Mouse (Mus musculus) Patski (cell line): ENCODE measurements around the gene Schip1. TPM values are rescaled to one million over a fixed set of nuclear protein-coding genes. Genes with fewer than 3 reads are reported as not detected.

Experiments
- ATAC-seq: fragments of 100-300 bp; one replicate; pipeline ENCODE4 v1.8.0; 2021
- CTCF ChIA-PET: fragments of 350-600 bp; sonication (Branson Sonifier 250); formaldehyde crosslinking; loops from one replicate; lab custom pipeline; 2022; ENCODE audit warnings: inconsistent platforms; lab: Charles Lee
- POLR2A ChIA-PET: fragments of 350-600 bp; sonication (Branson Sonifier 250); formaldehyde crosslinking; loops from one replicate; lab custom pipeline; 2022; ENCODE audit warnings: antibody characterized with exemption, inconsistent platforms; lab: Charles Lee
- DNase-seq: peaks from one replicate; pipeline ENCODE4 v3.0.0-alpha.2; 2011; ENCODE audit warnings: low read depth, low spot score
- H3K27me3 ChIP-seq: fragments of 371-371 bp; one replicate; pipeline ENCODE4 v1.5.1; 2021
- CTCF ChIP-seq: fragments of 100-300 bp; IDR thresholded peaks from one replicate; pipeline ENCODE4 v1.5.1; 2021
- in situ Hi-C: fragments of 300-500 bp; cut with MboI; formaldehyde crosslinking; loops from 3 replicates; pipeline ENCODE4 v1.11.1; 2018; ENCODE audit warnings: low pct_unique_long_range_greater_than_20kb, mixed read lengths
- polyA plus RNA-seq: library from polyadenylated mRNA; unstranded; gene quantifications from one replicate; pipeline ENCODE4 v1.2.3, GENCODE M21; 2021

The Schip1 gene
- polyA plus RNA-seq, 1 experiment from 2014 or later, result 61.6 TPM

GRCm38 (mm10) chr3:68121338-68121737 lies 56.7 kb downstream of the Schip1 start:
- DNase-seq (no peak), ATAC-seq (no peak)
- peaks cover 28% of the 10 kb centered on the region for H3K27me3 ChIP-seq
- CTCF ChIA-PET, result interaction anchor here (1.0 to 1.7 kb wide), 2 partner anchors 8 to 14 kb away, joined by 3 to 4 read pairs; no protein-coding TSS in a partner anchor
- POLR2A ChIA-PET, result no interaction called here
- TF ChIP-seq CTCF, result no peak
- in situ Hi-C loops, result no loop called here

GRCm38 (mm10) chr3:68126284-68126856 lies 61.8 kb downstream of the Schip1 start:
- in situ Hi-C loops, result no loop called here
- CTCF ChIA-PET, result no interaction called here
- POLR2A ChIA-PET, result no interaction called here
- DNase-seq (no peak), ATAC-seq (no peak)
- no peak for TF ChIP-seq CTCF
- H3K27me3 ChIP-seq, result peaks cover 31% of the 10 kb centered on the region

- no peak for DNase-seq
- TF ChIP-seq CTCF, result no peak
- peaks cover 33% of the 10 kb centered on the region for H3K27me3 ChIP-seq
- CTCF ChIA-PET, result interaction anchor here (1.2 kb wide), 1 partner anchor 182 kb away, joined by 3 read pairs; no protein-coding TSS in a partner anchor
- in situ Hi-C loops, result no loop called here
- ATAC-seq, result no peak
- POLR2A ChIA-PET, result no interaction called here
These were observed 65.8 kb downstream of the Schip1 start for GRCm38 (mm10) chr3:68130386-68130785.

- DNase-seq, result no peak
- ChIA-PET POLR2A (no interaction called here), CTCF (interaction anchor here (0.8 to 1.1 kb wide), 2 partner anchors 43 to 105 kb away, joined by 3 to 4 read pairs; no protein-coding TSS in a partner anchor)
- ATAC-seq, result no peak
- peaks cover 30% of the 10 kb centered on the region for H3K27me3 ChIP-seq
- no peak for TF ChIP-seq CTCF
- in situ Hi-C loops, result no loop called here
These were observed 74.4 kb downstream of the Schip1 start for GRCm38 (mm10) chr3:68138833-68139627.

GRCm38 (mm10) chr3:68150688-68151087 lies 86.1 kb downstream of the Schip1 start:
- ChIA-PET POLR2A (no interaction called here), CTCF (no interaction called here)
- peaks cover 39% of the 10 kb centered on the region for H3K27me3 ChIP-seq
- DNase-seq (no peak), ATAC-seq (no peak)
- TF ChIP-seq CTCF, result no peak
- in situ Hi-C loops, result no loop called here

- ATAC-seq (no peak), DNase-seq (no peak)
- peaks cover 25% of the 10 kb centered on the region for H3K27me3 ChIP-seq
- in situ Hi-C loops, result no loop called here
- CTCF ChIA-PET, result no interaction called here
- POLR2A ChIA-PET, result no interaction called here
- TF ChIP-seq CTCF, result no peak
These were observed 95.6 kb downstream of the Schip1 start for GRCm38 (mm10) chr3:68160175-68160574.

- ATAC-seq (no peak), DNase-seq (no peak)
- peaks cover 21% of the 10 kb centered on the region for H3K27me3 ChIP-seq
- CTCF ChIA-PET, result interaction anchor here (0.8 kb wide), 1 partner anchor 25 kb away, joined by 3 read pairs; no protein-coding TSS in a partner anchor
- POLR2A ChIA-PET, result no interaction called here
- no peak for TF ChIP-seq CTCF
- in situ Hi-C loops, result no loop called here
These were observed 96.2 kb downstream of the Schip1 start for GRCm38 (mm10) chr3:68160760-68161159.

- in situ Hi-C loops, result no loop called here
- H3K27me3 ChIP-seq, result peaks cover 5% of the 10 kb centered on the region
- no peak for TF ChIP-seq CTCF
- CTCF ChIA-PET, result interaction anchor here (1.0 kb wide), 1 partner anchor 13 kb away, joined by 3 read pairs; no protein-coding TSS in a partner anchor
- DNase-seq (no peak), ATAC-seq (no peak)
- POLR2A ChIA-PET, result no interaction called here
These were observed 113.6 kb downstream of the Schip1 start for GRCm38 (mm10) chr3:68178248-68178647.

GRCm38 (mm10) chr3:68187471-68187870 lies 122.9 kb downstream of the Schip1 start:
- H3K27me3 ChIP-seq, result peaks cover 18% of the 10 kb centered on the region
- CTCF ChIA-PET, result no interaction called here
- TF ChIP-seq CTCF, result no peak
- DNase-seq (no peak), ATAC-seq (no peak)
- POLR2A ChIA-PET, result no interaction called here
- in situ Hi-C loops, result no loop called here

- in situ Hi-C loops, result no loop called here
- ChIA-PET CTCF (interaction anchor here (1.5 kb wide), 1 partner anchor 9 kb away, joined by 4 read pairs; no protein-coding TSS in a partner anchor), POLR2A (no interaction called here)
- peaks cover 18% of the 10 kb centered on the region for H3K27me3 ChIP-seq
- ATAC-seq (no peak), DNase-seq (no peak)
- no peak for TF ChIP-seq CTCF
These were observed 124.5 kb downstream of the Schip1 start for GRCm38 (mm10) chr3:68189100-68189499.

- TF ChIP-seq CTCF, result no peak
- CTCF ChIA-PET, result no interaction called here
These were observed 132.3 kb downstream of the Schip1 start for GRCm38 (mm10) chr3:68196933-68197332.

More at GRCm38 (mm10) chr3:68196933-68197332, 132.3 kb downstream of the Schip1 start:
- ATAC-seq, result no peak
- POLR2A ChIA-PET, result no interaction called here
- H3K27me3 ChIP-seq, result peaks cover 22% of the 10 kb centered on the region
- in situ Hi-C loops, result no loop called here
- no peak for DNase-seq
